Mouse (Mus musculus): ENCODE measurements around the gene Mmel1.

Gene Mmel1

DNA sequence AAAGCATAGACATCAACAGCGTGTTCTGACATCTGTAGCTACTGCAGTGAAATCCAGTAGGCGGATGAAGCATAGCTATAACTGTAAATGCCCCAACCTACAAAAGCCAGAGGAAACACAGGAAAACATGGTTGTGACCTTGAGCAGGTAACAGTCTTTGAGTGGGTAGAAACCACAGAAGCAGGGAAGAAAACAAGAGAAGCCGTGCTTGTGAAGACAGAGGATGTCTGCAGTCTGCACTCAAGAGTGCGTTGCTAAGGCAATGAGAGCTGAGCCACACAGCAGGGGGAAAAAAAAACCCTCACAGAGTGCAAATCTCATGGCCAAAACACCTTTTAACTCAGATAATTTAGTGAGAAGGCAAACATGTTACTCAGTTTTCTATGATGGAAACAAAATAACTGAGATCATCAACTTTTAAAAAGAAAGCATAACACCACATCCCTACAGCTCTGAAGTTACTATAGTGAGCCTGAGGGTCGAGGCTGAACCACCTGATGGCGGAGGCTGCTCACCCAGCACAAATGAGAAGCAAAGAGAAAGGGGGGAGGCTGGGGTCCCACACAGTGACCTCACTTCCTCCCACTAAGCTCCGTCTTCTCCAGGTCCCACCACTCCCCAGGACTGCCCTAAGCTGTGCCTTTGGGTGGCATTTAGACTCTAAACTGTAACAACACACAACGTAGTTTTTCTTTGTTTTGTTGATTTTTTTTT is 67.3 kb downstream of the Mmel1 start:
- no peak for DNase-seq (ENCODE audit: low spot score in 2 of 2)

DNA sequence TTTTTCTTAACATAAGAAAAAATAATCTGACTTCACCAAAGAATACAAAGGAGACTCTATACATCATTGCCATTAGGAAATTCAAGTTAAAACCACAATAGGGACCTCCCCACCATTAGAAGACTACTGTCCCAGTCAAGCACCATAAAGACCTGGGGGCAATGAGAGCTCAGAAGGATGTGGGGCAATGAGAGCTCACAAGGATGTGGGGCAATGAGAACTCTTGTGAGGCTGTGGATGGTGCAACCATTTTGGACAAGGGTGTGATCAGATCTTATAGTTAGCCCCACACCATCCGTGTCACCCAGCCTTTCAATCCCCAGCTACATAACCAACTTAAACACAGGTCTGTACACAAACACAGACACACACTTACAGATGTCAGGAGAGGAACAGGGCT is 68.4 kb downstream of the Mmel1 start:
- DNase-seq (ENCODE audit: low spot score in 2 of 2): no peak

DNA sequence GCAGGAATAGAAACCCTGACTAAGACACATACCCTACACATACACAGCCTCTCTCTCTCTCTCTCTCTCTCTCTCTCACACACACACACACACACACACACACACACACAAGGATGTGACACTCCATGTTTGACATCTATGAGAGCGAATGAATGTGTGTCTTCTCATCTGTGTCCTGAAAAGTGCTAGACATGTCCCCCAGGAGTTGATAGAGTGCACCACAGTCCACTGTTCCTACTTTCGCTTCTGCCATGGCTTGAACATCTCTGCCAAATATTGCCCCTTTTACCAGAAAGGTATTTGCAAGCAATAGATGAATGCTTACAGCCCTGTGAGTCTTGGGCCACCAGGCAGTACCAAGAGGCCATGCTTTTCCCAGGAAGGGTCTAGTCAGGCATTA is 70.8 kb downstream of the Mmel1 start:
- DNase-seq (ENCODE audit: low spot score in 2 of 2): no peak

DNA sequence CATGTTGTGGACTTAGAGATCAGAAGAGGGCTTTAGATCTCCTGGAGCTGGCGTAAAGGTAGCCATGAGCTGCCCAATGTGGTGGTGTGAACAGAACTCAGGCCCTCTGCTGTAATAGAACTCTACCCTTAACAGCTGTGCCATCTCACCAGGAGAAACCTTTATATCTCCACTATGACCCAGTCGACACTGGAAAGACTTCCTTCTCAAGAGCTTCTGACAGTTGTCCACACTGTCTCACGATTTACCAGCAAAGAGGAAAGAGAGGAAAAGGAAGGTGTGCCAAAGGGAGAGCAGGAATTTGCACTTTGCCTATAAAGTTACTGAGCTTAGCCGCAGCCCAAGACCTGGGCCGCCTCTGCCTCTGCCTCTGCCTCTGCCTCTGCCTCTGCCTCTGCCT is 72.4 kb downstream of the Mmel1 start:
- DNase-seq (ENCODE audit: low spot score in 2 of 2): no peak

DNA sequence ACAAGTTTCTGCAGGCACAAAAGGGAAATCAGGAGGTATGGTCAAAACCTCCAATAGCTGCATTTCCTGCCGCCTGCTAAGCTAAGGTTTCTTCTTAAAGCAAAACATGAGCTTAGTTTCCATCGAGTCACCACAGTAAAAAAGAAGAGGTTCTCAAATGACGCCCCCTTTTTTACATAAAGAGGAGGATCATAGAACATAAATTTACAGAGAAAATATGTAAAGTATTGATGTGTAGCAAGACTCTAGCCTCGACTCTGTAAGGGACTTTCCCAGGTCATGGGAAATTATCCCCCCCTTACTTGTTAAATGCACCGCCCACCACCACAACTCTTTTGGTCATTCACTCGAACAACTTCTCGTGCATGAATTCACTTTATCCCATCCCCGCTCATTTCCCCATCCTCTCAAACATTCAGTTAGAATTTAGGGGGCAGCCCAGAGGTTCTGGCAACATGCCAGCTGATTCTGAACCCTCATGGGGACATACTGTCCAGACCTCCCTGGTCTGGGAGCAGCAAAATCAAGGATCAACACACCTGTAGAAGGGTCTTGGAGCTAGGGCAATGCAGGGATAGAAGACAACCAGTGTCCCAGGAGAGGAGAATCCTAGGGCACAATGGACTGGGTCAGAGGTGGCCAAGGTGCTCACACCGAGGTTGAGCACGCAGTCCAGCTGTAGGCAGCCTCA is 73.4 kb downstream of the Mmel1 start:
- DNase-seq (ENCODE audit: low spot score in 2 of 2): no peak

DNA sequence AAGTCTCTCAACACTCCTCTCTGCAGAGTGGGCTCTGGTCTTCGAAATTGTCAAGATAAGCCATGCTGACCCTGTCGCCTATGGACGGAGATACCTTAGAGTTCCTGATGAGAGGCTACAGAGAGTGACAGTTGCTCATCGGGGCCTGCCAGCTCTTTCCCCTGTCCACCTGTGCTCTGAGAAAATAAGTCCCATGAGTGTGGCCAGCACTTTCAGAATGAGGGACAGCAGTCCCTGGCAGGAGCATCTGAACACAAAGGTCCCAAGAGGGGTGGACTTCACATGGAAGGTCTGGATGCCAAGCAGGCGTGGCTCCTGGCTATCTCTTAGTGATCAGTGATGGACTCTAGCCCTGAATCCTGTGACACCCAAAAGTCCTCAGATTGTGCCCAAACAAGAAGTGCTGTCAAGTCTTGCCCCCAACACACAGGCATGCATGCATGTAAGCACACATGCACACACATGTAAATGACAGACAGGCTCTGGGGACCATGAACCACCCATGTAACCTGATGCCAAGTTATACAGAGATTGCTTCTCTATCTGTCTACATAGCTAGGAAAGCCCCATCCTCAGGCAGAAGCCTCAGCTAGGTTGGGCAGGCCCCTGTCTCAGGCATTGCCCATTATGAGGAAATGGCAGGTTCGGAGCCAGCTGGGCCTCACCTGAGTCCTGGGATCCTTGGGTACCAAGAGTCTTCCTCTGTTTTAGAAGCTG is 74.1 kb downstream of the Mmel1 start:
- DNase-seq (ENCODE audit: low spot score in 2 of 2): no peak

DNA sequence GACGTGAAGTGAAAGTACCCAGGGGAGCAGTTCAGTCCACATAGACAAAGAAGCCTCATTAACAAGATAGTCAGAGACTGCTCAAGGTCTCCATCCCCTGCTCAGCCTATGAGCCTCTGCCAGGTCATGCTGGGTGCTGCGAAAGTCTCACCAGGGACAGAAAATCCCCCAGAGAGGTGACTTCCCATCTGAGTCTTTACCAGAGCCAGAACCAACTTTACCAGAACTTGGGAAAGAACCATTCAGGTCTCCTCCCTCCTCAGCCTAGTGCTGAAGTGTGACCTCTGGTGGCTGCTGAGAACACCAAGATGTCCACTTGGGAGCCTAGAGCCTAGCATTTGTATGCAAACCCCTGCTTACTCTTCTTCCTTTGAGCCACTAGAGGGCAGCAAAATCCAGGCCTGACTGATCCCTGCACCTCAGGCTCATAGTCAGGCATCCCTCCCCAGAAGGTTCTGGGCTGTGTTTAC is 74.8 kb downstream of the Mmel1 start:
- DNase-seq (ENCODE audit: low spot score in 2 of 2): peak; percentile 68 to 73

Data from frontal cortex, postnatal 10 days (tissue).